Mouse (Mus musculus): ENCODE results near the gene Sat1.
"Not testable (repeated sequence)": the region's sequence is repeated elsewhere in the genome, so short reads cannot be mapped to it uniquely, and the experiment has no call there.

Gene Sat1

DNA sequence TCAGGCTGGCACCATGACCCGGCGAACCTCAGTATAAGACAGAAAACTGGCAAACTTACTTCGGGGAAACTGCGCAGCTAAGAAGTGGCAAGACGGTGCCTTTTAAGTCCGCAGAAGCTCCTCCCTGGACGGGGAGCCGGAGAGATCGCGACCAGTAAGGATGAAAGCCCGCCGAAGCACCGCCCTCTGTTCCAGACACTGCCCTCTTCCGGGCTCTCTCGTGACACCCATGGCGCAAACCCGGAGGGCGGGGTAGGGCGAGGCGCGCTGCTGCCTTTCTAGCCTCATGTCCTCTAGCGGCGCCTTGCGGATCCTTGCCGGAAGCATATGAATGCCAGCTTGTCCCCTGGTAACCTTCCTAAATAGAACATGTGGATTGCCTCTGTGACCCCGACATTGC is at the start of gene Sat1:
Sat1 (minus strand) TSS at position 179 of the 400 bp plus-strand sequence.
- DNase-seq (ENCODE audit: low spot score): peak; percentile 93

DNA sequence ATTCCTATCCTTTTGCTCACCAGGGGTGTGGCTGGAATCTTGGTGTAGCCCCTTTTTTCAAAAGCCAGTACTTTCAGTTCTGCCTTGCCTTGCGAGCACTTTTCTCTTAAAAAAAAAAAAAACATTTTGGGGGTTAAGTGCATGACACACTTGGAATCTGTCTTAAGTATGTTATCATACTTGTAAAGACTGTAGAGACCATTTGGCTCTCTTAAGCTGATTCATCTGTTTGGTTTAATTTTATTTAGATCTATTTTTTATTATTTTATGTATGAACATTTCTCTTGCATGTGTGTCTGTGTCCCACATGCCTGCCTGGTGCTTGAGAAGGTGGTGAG is 46.6 kb upstream of the Sat1 start:
- DNase-seq (ENCODE audit: low spot score): no peak

DNA sequence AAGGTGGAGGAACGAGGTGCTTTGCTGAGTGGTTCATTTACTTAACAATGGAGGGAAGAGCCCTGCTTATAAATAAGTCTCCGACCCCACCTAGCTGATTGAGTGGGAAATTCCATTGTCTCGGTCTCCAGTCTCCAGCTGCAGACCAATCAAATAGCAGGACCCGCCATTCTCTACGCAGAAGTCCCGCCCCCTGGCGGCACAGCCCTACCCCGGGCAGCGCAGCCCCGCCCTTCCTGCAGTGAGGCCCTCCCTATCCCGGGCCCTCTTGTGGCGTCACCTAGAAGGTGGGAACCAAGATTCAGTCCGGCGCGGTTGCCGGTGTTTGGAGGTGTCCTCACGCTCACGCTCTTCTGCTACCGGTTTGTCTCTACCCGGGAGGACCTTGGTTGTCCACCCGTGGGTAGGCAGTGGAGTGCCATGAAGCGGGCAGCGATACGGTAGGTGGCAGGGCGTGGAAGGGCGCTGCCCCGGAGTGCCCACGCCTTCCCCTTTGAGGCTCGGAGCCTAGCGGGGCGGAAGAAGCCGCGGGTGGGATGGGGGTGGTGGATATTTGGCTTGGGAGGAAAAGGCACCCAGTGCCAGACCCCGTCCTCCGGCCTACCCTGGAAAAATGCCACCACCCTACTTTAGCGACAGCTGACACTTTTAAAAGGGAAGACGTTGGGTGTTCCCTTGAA is 46.1 kb upstream of the Sat1 start, which contains the start of gene Acot9:
Acot9 (plus strand) TSS at position 209 of the 680 bp plus-strand sequence.
- peak; percentile 86 for DNase-seq (ENCODE audit: low spot score)

DNA sequence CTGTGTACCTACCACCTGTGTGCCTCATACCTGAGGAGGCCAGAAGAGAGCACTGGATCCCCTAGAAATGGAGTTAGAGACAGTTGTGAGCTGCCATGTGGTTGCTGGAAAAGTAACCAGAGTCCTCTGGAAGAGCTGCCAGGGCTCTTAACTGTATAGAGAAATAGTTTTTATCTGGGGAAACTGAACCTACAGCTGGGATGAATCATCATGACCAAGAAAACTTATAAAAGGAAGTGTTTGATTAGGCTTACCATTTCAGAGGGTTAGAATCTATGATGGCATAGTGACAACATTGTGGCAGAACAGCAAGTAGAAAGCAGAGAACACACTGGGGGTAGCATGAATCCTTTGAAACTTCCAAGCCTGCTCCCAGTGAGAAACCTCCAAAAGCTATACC is 40.6 kb upstream of the Sat1 start:
- no peak for DNase-seq (ENCODE audit: low spot score)

DNA sequence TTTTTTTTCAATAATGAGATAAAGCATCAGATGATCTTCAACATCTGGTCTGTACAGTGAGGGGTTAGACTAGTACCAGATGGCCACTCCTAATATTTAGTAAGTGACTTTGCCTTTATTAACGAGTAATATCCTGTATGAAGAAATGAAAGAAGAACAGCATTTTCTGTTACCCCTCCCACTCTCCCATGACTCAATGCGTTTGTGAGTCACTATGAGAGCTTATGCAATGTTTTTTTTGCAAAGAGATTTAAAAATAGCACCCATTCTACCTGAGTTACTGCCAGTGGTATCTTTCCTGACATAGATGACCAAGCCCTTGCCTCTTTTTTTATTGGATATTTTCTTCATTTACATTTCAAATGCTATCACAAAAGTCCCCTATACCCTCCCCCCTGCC is 2.0 kb upstream of the Sat1 start:
- no peak for DNase-seq (ENCODE audit: low spot score)

DNA sequence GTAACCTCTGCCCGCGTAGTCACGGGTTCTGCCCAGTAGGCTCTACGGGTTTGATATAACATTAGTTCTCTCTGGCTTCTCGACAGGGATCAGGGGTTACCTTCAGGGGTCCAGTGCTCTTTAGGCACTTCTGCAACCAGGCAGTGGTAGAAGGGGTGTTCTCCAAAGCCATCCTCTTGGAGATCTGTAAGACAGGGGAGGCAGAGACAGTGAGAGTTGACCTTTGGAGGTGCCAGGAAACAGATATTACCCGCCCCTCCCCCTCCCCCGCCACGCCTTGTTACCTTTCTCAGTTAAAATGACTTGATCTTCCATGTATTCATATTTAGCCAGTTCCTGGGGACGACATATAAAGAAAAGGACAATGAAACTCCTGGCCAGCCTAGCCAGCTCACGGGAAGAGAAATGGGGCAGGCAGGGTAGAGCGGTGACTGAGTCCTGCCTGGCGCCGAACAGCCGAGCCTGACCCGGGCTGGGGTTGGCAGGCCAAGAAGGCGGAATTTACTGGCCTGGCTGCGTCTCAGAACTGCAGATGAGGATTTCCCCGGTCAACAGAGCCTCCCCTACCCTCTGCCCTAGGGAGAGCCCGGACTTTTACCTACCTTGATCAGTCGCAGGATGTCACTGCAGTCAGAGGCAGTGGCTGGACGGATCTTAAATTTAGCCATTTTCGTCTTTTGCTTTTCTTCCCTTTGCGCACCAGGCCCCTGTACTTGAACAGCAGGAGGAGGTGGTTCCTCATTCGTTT is 574 bp downstream of the Sat1 start:
- peak; percentile 18 for DNase-seq (ENCODE audit: low spot score)

DNA sequence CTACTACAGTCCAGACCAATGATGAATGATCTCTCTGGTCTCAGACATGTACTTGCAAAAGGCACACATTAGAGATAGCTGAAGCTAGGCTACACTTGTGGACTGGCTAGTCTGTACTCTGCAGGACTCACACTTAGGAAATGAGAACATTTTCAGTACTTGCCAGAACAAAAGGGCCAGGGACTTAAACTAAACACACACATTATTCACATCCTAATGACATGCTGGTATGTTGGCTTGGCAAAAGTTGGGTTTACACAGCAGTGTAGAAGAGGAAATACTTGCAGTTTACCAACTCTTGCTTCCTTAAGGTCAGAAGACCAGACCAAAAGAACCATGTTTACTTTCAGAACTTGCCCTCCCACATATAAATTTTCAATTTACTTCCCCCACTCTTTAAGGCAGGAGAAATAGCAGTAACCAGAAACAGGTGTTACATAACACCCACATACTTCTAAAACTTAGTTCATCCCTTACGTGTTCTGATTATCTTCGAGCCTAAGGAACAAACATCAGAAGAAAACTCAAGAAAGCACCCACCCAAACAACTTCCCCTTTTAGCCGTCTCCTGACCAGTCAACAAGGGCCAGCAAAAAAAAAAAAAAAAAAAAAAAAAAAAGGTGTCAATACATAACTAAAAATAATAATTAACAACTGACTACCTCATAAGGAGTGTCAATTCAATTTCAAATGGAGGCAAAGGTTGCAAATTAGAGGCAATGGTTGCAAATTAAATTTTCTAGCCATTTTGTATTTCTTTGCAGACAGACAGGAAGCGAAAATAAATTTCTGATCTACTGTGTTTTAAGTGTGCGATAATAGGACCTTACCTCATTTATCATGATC is 1.7 kb downstream of the Sat1 start:
- DNase-seq (ENCODE audit: low spot score): no peak

DNA sequence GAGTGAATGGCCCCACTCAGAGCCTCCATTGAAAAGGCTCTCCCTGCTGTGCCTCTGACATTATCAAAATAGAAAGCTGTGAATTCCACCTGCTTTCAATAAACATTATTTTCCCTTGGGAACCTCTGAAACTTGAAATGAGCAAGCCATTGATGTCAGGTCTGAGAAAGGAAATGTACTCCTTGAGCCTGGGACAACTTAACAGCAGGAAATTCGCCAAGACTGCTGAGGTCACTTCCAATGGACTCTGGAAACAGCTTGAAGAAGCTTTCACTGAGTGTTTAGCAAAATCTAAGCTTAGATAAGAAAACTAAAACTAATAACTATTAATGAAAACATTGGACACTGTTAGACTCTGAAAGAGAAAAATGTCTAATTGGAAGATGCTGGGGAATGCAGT is 7.6 kb downstream of the Sat1 start:
- peak; percentile 18 for DNase-seq (ENCODE audit: low spot score)

DNA sequence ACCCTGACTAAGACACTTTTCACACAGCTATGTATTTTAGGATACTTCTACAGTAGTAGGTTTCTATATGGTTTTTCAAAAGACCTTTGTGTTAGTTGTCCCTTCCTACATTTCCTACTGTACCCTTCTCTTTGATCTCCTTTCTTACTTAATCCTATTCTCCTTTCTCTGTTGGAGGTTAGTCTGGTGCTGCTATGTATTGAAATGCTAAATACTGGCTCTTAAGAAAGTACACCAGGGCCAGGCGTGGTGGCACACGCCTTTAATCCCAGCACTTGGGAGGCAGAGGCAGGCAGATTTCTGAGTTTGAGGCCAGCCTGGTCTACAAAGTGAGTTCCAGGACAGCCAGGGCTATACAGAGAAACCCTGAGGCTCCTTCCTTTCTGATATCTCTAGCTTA is 10.8 kb downstream of the Sat1 start:
- DNase-seq (ENCODE audit: low spot score): not testable (repeated sequence)

DNA sequence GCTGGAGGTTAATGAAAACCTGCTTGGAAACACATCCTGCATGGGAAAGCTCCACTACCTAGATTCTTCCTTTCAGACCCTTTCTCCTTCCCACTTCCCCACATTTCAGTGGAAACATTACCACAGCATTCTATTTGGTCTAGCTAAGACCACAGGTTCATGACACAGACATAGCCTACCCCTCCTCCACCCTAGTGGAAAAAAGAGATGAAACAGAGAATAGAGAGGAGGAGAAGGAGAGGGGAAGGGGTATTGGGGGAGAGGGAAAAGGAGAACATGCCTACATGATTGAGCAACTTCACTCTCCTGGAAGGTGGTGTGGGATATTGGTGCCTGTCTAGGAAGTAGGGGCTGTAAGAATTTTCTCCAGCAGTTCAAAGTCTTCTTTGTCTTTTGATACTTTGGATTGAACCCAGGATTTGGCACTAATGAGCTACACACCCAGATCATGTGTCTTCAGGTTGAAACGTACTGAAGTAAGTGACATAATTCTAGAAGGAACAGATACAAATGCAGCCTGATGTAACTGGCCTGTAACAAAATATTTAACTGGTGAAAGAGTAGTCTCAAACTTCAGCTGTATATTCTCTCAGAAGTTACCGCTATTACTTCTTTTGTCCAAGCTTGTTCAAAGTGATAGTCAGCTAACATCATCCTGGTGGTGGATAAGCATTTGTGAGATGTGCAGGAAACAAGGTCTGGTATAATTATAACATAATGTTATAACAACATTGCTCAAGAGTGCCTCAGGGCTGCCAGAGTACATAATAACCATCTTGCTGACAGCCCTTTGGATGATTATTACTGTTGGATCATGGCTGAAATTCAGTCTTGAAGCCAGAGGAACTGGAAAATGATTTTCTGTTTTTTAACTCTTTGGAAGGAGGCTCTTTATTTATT is 13.6 kb downstream of the Sat1 start:
- DNase-seq (ENCODE audit: low spot score): no peak

DNA sequence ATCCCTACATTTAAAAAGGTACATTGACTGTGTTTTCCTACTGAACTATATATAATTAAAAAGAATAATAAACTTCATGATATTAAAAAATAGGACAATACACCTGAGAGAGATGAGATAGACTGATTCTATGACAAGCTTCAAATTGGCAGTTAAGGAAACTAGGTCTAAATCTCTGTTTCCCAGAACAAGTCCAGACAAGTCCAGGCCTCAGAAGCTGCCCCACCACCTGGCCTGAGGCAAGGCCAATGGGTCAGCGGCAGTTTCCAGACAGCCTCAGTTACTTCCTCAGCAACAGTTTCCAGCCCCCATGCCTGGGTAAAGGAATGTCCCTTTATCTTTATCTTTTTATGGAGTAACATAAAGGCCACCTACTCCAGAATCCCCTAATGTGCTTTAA is 14.4 kb downstream of the Sat1 start:
- DNase-seq (ENCODE audit: low spot score): peak; percentile 9

DNA sequence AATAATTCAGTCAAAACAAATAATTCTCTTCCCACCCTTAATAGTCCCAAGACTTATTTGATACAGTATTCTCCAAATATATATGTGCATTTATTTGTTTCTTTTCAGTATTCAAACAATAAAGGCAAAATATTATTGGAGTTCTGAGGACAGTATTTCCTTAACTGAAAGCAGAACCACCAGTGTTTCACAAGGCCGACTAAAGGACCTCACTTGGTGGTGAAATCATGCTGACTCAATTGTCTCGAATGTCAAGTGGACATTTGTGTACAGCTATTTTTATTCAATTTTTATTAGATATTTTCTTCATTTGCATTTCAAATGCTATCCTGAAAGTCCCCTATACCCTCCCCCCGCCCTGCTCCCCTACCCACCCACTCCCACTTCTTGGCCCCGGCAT is 21.3 kb downstream of the Sat1 start:
- no peak for DNase-seq (ENCODE audit: low spot score)

DNA sequence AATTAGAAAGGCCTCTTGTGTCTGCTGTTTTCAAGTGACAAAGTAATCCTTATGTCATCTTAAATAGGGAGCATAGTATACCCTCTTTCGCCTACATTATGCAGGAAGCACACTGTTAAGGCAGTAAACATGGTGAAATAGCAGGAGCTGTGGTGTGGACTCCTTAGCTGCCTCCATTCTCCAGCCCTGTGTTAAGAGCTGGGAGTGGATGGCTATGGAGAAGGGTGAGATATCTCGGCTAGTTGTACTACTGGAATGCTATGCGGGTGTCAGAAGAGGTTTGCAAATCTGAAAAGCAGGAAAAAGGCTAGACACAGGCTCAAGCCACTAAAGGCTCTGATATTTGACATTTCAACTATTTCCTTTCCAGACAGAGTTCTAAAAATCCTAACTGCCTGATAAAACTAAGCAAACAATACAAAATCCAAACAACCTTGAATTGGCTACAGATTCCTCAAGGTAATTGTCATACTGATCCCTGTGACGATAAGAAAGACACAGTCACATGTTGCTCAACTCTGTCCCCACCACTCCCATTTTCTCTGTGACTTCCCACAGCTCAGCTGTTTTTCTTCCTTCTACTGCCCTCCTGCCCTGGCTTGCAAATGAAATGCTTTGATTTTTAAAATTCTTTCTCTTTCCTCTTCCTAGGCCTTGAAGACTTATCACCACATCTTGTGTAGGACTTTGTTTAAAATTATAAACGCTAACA is 22.4 kb downstream of the Sat1 start:
- DNase-seq (ENCODE audit: low spot score): no peak

DNA sequence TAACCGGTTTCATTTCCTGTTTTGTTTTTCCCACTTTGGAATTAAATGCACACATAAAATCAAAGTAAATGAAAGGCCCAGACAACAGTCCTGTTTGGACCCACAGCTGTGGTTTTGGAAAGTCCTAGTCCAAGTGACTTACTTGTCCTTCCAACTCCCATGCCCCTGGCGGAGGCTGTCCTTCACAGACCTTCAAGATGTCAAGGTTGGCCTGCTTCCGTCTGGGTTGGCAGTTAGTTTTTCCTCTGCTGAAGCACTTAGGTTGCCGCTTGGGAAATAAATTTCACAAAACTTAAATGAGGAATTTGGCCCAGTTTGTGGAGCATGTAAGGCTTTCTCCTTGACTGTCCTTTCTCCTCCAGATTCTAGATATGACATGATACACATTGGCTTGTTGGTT is 24.3 kb downstream of the Sat1 start:
- no peak for DNase-seq (ENCODE audit: low spot score)

DNA sequence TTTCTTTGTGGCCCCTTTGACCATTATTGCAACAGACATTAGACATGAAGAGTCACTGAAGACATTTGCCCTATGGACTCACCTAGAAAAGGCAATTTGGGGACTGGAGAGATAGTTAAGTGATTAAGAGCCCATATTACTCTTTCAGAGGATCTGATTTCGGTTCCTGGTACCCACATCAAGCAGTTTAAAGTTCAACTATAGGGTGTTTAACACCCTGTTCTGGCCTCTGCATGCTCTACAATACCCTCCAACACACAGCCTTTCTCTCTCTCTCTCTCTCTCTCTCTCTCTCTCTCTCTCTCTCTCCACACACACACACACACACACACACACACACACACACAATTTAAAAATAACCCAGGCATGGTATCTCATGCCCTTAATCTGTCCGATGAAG is 38.6 kb downstream of the Sat1 start:
- DNase-seq (ENCODE audit: low spot score): no peak

DNA sequence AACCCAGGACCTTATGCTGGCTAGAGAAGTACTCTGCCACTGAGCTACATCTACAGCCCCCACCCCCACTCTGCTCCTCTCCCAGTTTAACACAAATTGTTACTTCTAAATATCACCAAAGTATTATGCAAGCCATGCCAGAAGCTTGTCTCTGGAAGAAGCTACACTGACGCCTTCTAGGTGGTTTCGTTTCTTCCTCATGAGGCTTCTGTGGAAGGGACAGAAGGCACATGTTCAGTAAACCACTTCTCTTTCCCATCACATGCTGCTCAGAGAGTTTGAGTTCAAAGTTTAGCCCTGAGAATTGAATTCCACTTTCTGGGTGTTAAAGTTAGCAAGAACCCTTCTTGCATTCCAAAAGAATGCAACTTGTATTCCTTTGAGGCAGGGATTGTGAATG is 39.0 kb downstream of the Sat1 start:
- DNase-seq (ENCODE audit: low spot score): no peak

DNA sequence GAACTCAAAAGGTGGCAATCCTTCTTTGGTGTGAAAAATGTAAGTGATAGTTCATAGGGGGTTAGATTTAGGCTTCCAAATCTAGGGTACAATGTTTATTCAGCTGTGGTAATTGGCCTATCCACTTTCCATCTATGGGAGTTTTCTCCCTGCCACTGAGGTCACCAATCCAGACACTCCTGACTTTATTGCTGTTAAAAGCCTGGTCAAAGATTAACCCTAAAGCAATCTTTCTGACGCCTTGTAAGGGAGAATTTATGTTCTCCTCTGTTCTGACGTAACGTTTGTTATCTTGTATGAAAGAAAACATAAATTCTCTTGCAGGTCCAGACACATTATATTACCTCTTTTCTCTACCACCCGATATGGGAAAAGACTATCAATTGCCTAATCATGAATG is 40.7 kb downstream of the Sat1 start:
- DNase-seq (ENCODE audit: low spot score): no peak

DNA sequence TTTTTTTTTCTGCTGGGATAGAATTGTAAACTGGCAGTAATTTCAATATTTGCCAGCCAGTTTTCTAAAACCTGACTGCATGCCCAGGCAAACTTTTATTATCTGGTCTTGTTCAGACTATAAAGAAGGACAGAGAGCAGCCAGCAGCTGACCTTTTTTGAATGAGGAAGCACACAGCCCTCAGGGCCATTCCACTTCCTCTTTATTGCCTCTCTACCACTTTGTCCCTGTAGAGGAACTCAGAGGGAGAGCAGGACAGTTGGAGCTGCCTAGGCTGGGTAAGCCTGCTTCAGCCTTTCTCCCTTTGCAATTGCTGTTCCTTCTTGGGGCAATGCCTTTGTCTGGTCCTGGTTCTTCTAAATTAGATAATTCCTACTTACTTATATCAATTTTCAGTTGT is 43.9 kb downstream of the Sat1 start:
- DNase-seq (ENCODE audit: low spot score): peak; percentile 18

DNA sequence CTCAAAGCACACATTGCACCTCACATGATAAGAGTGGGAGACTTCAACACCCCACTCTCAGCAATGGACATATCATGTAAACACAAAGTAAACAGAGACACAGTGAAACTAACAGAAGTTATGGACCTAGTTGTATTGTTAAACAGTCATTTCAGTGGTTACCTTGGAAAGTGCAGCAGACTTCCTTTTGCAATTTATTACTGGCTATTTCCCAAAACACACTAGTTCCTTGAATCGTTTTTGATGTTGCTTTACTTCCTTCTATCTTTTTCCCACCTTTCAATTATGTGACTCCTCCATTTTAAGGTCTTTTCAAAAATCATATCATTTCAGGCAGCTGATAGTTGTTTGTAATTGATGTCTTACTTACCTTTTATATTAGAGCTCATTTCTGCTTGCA is 44.5 kb downstream of the Sat1 start:
- DNase-seq (ENCODE audit: low spot score): no peak

DNA sequence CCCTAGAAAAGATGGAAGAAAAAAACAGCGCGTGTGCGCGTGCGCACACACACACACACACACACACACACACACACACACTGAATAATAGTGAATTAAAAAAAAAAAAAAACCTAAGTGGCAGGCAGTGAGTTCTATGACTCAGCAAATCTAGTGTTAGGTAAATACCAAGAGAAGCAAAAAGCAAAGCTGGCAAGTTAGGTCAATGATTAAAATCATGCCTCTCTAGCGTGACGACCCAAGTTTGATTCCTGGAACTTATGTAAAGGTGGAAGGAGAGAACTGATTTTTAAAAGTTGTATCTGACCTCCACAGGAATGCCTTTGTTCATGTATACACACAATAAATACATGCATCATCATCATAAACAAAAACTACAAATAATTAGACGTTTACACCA is 46.4 kb downstream of the Sat1 start:
- no peak for DNase-seq (ENCODE audit: low spot score)

DNA sequence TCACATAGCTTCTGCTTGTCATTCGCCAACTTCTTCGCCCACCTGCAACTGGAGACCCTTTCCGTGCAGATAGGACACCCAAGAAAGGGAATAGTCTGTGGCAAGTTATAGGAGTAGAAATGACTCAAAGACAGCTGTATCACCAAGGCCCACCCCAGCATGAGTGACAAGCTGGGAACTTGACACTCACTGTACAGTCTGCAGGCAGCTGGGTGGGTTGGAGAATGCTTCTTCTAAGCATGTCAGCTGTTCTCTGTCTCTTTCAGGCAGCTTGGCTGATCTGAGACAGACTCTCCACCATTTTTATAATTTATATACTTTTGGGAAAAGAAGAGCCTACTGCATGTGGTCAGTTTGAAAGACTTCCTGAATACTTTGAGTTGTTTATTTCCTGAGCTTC is 48.6 kb downstream of the Sat1 start:
- no peak for DNase-seq (ENCODE audit: low spot score)

Data from urinary bladder, postnatal 14 days (tissue).